Mouse (Mus musculus) small intestine, adult 2 months (tissue): Measurements from ENCODE around the gene Fam186a. TPM values are rescaled to one million over a fixed set of nuclear protein-coding genes. Genes with fewer than 3 reads are reported as not detected.

ENCODE experiments used
- H3K27ac ChIP-seq: fragments of 200-500 bp; 2 replicates; pipeline ENCODE4 v1.5.1; 2012; ENCODE audit warnings: low read depth, low read length, control low read depth, inconsistent platforms; ENCODE audit not compliant: insufficient read depth
- H3K27me3 ChIP-seq: fragments of 200-500 bp; 2 replicates; pipeline ENCODE4 v1.6.1; 2012; ENCODE audit warnings: mild to moderate bottlenecking, moderate library complexity, low read length, inconsistent platforms; ENCODE audit not compliant: control insufficient read depth, insufficient read depth
- H3K36me3 ChIP-seq: fragments of 200-500 bp; 2 replicates; pipeline ENCODE4 v1.6.1; 2012; ENCODE audit warnings: mild to moderate bottlenecking, low read length, control low read depth, inconsistent platforms; ENCODE audit not compliant: control insufficient read depth, insufficient read depth
- H3K4me1 ChIP-seq: fragments of 200-500 bp; 2 replicates; pipeline ENCODE4 v1.6.1; 2012; ENCODE audit warnings: low read length, inconsistent platforms, mixed read lengths; ENCODE audit not compliant: control insufficient read depth, insufficient read depth, insufficient read length
- H3K4me3 ChIP-seq: fragments of 200-500 bp; 2 replicates; pipeline ENCODE4 v1.5.1; 2012; ENCODE audit warnings: low read depth, mild to moderate bottlenecking, control low read depth, inconsistent platforms, low read length, moderate library complexity
- CTCF ChIP-seq: fragments of 200-500 bp; IDR thresholded peaks from 2 replicates; pipeline ENCODE4 v1.5.1; 2012; ENCODE audit warnings: low read depth, mild to moderate bottlenecking, control low read depth, inconsistent platforms, low read length, moderate library complexity, mixed read lengths; ENCODE audit not compliant: insufficient replicate concordance, insufficient read length; ENCODE audit errors: extremely low read depth
- POLR2A ChIP-seq: fragments of 200-500 bp; IDR thresholded peaks from 2 replicates; pipeline ENCODE4 v1.6.1; 2012; ENCODE audit warnings: low read depth, mild to moderate bottlenecking, control low read depth, inconsistent platforms, low read length, moderate library complexity
- WGBS: fragments of 180-500 bp; shearing (Covaris S2); methylation state at CpG from one replicate; pipeline ENCODE4 v1.1.7; 2018; 5-methylcytosine and 5-hydroxymethylcytosine counted together
- polyA plus RNA-seq: library from polyadenylated mRNA; depleted of rRNA; stranded (reverse); fragments of >200 nt; gene quantifications from 2 replicates; pipeline ENCODE4 v1.2.3, GENCODE M21; 2012

The Fam186a gene
- polyA plus RNA-seq, 1 experiment: not detected

DNA sequence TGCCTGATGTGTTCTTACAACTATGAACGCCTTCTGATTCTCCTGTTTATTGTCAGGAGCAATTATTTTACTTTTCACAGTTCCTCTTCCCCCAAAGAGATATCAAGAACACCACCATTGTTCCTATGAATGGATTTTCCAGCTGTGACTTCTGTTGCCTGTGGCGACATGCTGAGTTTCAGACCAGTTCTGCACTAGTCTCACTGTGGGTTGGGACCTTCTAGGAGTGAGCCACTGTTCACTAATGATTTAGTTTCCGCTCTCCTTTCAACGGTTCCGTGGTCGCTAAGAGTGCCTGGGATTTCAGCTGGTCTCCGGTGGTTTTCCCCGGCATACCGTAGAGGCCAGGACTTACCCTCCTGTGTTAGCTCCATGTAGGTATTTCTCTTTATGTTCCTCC lies 62.0 kb downstream of the Fam186a start:
- Histone ChIP-seq H3K4me3 (no peak overlapping the region), H3K27ac (no peak overlapping the region)
- 84% methylated on average over 9 of the region's 9 CpGs for WGBS

DNA sequence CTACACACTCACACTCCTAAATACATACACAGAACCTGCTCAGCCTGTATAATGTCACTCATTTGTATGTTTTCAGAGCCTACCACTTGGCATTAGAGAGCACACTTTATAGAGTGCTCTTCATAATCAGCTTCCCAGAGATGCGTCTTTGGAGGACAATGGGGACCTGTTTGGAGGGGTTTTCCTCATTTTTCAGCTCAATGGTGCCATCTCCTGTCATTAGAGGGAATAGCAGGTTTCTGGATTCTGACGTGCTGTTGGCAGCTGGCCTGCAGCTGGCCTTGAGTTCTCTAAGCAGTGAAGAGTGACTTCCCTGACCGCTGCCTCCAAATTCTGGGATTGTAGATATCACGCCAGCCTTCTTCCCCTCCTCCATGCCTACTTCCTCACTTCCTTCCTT lies 62.5 kb downstream of the Fam186a start:
- TF ChIP-seq POLR2A (no peak), CTCF (peak; percentile 63; the same call in 1 of the 2 replicates)
- 3% methylated on average over 4 of the region's 4 CpGs for WGBS
- H3K4me1 ChIP-seq: peaks cover 12% of the 10 kb centered on the region; the same call in 1 of the 2 replicates
- no peaks in the 10 kb centered on the region for H3K27me3 ChIP-seq
- H3K4me3 ChIP-seq: no peak overlapping the region
- no peaks in the 10 kb centered on the region for H3K36me3 ChIP-seq
- no peak overlapping the region for H3K27ac ChIP-seq

More for the DNA sequence above, 62.0 kb downstream of the Fam186a start:
- no peak for TF ChIP-seq POLR2A
- no peak for TF ChIP-seq CTCF
- H3K36me3 ChIP-seq: no peaks in the 10 kb centered on the region
- H3K4me1 ChIP-seq: peaks cover 15% of the 10 kb centered on the region; the same call in 1 of the 2 replicates
- H3K27me3 ChIP-seq: no peaks in the 10 kb centered on the region

DNA sequence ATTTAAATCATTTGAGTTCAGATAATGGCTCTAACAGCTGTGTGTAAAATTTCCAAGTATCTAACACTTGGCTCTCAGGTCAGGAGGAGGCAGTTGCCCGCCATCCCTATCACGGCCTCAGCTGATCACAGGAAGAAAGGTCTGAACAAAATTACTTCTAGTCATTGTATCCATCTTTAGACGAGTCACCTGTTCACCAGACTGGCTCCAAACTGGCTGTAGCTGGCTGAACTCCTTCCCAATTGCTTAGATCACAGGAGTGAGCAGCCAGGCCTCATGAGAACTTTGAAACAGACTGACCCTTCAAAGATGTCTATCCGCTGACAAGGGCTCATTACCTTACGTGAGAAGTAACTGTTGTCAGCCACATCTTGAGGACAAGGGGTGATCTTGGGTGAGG lies 63.6 kb downstream of the Fam186a start:
- Histone ChIP-seq H3K27ac (0 out of 2 replicates have a peak overlapping the region, but pooled peaks have one; percentile 40), H3K27me3 (no peaks in the 10 kb centered on the region), H3K36me3 (no peaks in the 10 kb centered on the region), H3K4me3 (no peak overlapping the region), H3K4me1 (peaks cover 11% of the 10 kb centered on the region; the same call in 1 of the 2 replicates)
- WGBS: 77% methylated on average over 5 of the region's 5 CpGs
- no peak for TF ChIP-seq CTCF
- no peak for TF ChIP-seq POLR2A

DNA sequence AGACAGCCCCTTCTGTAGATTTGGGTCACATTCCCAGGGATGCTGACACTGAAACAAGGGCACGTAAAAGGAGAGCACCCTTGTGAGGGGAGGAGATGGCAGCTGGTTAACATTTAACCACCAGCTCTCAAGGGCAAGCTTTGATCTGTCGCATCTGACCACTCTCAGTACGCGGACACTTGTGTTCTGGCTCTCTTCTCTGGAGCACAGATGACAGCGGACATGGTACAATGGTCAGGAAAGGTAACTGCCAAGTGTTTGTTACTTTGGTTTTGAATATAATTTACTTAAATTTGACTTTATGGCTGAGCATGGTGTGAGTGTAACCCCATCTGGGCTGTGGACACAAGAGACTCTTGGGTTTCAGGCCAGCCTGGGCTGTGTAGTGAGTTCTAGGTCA lies 64.1 kb downstream of the Fam186a start:
- Histone ChIP-seq H3K27ac (0 out of 2 replicates have a peak overlapping the region, but pooled peaks have one; percentile 40), H3K36me3 (no peaks in the 10 kb centered on the region), H3K27me3 (no peaks in the 10 kb centered on the region), H3K4me1 (peaks cover 11% of the 10 kb centered on the region; the same call in 1 of the 2 replicates), H3K4me3 (no peak overlapping the region)
- 34% methylated on average over 5 of the region's 5 CpGs for WGBS
- no peak for TF ChIP-seq POLR2A
- TF ChIP-seq CTCF: no peak

DNA sequence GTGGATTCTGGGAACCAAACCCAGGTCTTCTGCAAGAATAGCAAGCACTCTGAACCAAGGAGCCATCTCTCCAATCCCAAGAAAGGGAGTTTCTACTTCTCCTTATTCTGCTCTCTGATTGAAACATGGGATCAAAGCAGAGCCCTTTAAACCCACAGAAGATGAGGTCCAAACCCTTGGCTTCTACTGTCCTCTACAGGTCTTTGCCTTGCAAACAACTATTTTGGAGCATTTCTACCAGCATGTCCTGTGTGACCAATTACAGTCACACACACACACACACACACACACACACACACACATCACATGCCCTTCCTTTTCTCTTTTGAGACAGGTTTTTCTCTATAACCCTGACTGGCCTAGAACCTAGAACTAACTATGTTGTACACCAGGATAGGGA lies 70.2 kb downstream of the Fam186a start:
- no peak overlapping the region for H3K27ac ChIP-seq
- TF ChIP-seq POLR2A: no peak
- no peak for TF ChIP-seq CTCF
- no peak overlapping the region for H3K4me3 ChIP-seq
- H3K27me3 ChIP-seq: no peaks in the 10 kb centered on the region
- H3K36me3 ChIP-seq: no peaks in the 10 kb centered on the region
- H3K4me1 ChIP-seq: peaks cover 17% of the 10 kb centered on the region

DNA sequence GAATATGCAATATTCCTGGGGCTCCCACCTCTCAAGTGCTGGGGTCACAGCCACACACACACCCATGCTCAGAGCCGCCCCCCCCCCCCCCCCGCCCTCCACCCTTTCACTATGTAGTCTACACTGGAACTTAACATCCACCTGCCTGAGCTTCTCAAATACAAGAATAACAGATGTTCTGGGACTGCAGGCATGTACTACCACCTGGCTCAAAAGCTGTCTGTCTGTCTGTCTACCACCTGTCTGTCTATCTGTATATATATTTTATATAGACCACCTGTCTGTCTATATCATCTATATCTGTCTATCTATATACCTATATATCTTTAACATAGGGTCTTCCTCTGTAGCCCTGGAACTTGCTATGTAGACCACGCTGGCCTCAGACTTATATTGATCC lies 75.5 kb downstream of the Fam186a start:
- peaks cover 26% of the 10 kb centered on the region for H3K4me1 ChIP-seq

DNA sequence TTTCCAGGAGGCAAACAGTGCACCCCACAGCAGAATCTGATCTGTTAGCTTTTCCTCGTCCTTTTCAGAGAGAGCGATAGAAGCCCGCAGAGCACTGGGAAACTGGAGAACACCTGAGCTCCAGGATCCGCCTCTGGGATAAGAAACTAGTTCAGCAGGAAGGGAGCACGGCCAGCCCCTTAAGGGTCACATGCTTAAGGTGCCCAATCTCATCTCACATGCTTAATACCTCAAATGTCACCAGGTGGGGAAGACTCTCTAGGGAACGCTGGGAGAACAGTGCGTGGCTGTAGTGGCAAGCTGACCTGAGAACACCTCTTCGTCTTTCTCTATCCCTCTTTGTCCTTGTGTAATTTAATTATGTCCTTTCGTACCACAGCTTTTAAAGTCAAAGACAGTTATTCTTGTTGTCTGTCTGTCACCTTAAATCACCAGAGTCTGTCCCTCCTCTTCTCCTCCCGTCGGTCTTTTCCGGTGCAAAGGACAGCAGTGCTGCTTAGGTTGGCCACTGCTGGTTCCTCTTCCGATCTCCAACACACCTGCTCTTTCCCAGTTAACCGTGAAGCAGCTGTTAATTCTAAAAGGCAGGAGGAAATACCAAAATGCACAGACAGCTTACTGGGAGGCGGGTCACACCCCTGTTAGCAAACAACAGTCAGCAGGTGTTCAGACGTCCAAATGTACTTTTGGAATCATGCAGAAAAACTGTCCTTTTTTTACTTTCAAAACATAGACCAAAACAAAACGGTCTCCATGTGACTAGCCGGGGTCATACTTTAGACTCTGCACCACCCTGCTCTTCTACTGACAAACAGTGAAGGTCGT lies 76.2 kb downstream of the Fam186a start:
- peak overlapping the region; percentile 47 for H3K4me3 ChIP-seq
- peaks cover 26% of the 10 kb centered on the region for H3K4me1 ChIP-seq
- 10% methylated on average over 19 of the region's 19 CpGs for WGBS
- no peaks in the 10 kb centered on the region for H3K36me3 ChIP-seq
- no peaks in the 10 kb centered on the region for H3K27me3 ChIP-seq
- peak overlapping the region; percentile 96 for H3K27ac ChIP-seq
- TF ChIP-seq POLR2A: peak; percentile 45; the same call in 1 of the 2 replicates
- no peak for TF ChIP-seq CTCF

More for the DNA sequence above, 75.5 kb downstream of the Fam186a start:
- Histone ChIP-seq H3K27me3 (no peaks in the 10 kb centered on the region), H3K36me3 (no peaks in the 10 kb centered on the region), H3K27ac (peak overlapping the region; percentile 96), H3K4me3 (no peak overlapping the region)
- 17% methylated on average over 3 of the region's 3 CpGs for WGBS
- TF ChIP-seq POLR2A (no peak), CTCF (no peak)
